Mouse (Mus musculus) c-Kit-positive CD71-negative TER-119-negative erythroid progenitor cells, embryonic 14.5 days (primary cell): ENCODE measurements around the gene Golga2.

ENCODE experiments used
- DNase-seq: peaks from one replicate; pipeline ENCODE4 v3.0.0-alpha.2; 2013; ENCODE audit warnings: low read depth

Golga2 gene

GRCm38 (mm10) chr2:32317791-32318417 is 30.7 kb downstream of the Golga2 start:
- DNase-seq = no peak

- no peak for DNase-seq
Measured at GRCm38 (mm10) chr2:32318709-32319585, 31.8 kb downstream of the Golga2 start.

GRCm38 (mm10) chr2:32319586-32320580 is 32.7 kb downstream of the Golga2 start:
- no peak for DNase-seq

GRCm38 (mm10) chr2:32320721-32321120 is 33.5 kb downstream of the Golga2 start:
- DNase-seq = no peak

- no peak for DNase-seq
Measured at GRCm38 (mm10) chr2:32321591-32322298, 34.6 kb downstream of the Golga2 start.

GRCm38 (mm10) chr2:32322754-32323741 is 35.9 kb downstream of the Golga2 start:
- no peak for DNase-seq

GRCm38 (mm10) chr2:32324322-32324721 is 37.1 kb downstream of the Golga2 start:
- no peak for DNase-seq

GRCm38 (mm10) chr2:32325342-32325741 is 38.2 kb downstream of the Golga2 start:
- DNase-seq = no peak

GRCm38 (mm10) chr2:32327200-32327599 is 40.0 kb downstream of the Golga2 start:
- DNase-seq = no peak

- DNase-seq = no peak
Measured at GRCm38 (mm10) chr2:32328911-32329460, 41.8 kb downstream of the Golga2 start.

GRCm38 (mm10) chr2:32329531-32329930 is 42.3 kb downstream of the Golga2 start:
- no peak for DNase-seq

- DNase-seq = no peak
Measured at GRCm38 (mm10) chr2:32332159-32332558, 45.0 kb downstream of the Golga2 start.

GRCm38 (mm10) chr2:32335888-32336287 is 48.7 kb downstream of the Golga2 start:
- DNase-seq = no peak

GRCm38 (mm10) chr2:32339912-32340642 is 52.9 kb downstream of the Golga2 start:
- no peak for DNase-seq

GRCm38 (mm10) chr2:32340836-32341633 is 53.9 kb downstream of the Golga2 start:
- no peak for DNase-seq

GRCm38 (mm10) chr2:32341634-32341939 is 54.4 kb downstream of the Golga2 start:
- no peak for DNase-seq

GRCm38 (mm10) chr2:32342039-32342438 is 54.9 kb downstream of the Golga2 start:
- no peak for DNase-seq

GRCm38 (mm10) chr2:32342539-32343350 is 55.6 kb downstream of the Golga2 start:
- no peak for DNase-seq
